Mouse (Mus musculus): Measurements from ENCODE around the gene Ntm. TPM values are rescaled to one million over a fixed set of nuclear protein-coding genes. Genes with fewer than 3 reads are reported as not detected.

Ntm gene
- polyA plus RNA-seq (2014; fragmentation: Illumina TruSeq; extraction: RNeasy Lipid Tissue Mini Kit (QIAGEN cat#74804); ENCODE audit: low read depth, low replicate concordance) = 4.4 TPM

DNA sequence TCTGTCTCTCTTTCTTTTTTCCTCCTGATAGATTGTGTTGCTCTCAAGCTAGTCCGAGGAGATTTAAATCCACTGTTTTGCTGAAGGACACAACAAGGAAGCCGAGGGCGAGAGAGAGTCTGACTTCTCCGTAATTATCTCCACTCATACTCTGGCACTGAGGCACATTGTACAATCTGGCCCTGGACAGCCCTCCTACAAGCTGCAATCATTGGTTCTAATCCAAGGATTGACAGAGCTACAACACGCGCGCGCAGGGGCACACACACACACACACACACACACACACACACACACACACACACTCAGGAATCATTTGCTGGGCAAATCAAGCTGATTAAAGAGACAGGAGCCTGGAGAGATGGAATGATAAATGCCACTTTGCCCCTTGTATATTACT lies at the start of gene Ntm:
Ntm (minus strand) TSS at position 164 of the 400 bp plus-strand sequence.

Measured in testis, adult 10 weeks (tissue).